Mouse (Mus musculus): ENCODE data around the gene Ubxn4.
"Not testable (repeated sequence)": the region's sequence is repeated elsewhere in the genome, so short reads cannot be mapped to it uniquely, and the experiment has no call there.

The Ubxn4 gene

DNA sequence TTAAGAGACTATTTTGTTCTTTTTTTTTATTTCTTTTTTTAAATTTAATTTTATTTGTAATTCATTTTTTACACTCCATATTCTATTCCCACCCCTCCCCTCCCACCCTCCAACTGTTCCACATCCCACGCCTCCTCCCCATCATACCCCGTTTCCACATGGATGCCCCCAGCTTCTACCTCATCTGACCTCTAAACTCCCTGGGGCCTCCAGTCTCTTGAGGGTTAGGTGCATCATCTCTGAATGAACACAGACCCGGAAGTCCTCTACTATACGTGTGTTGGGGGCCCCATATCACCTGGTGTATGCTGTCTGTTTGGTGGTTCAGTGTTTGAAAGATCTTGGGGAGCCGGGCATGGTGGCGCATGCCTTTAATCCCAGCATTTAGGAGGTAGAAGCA, 75.5 kb downstream of the Ubxn4 start:
- DNase-seq: not testable (repeated sequence)

DNA sequence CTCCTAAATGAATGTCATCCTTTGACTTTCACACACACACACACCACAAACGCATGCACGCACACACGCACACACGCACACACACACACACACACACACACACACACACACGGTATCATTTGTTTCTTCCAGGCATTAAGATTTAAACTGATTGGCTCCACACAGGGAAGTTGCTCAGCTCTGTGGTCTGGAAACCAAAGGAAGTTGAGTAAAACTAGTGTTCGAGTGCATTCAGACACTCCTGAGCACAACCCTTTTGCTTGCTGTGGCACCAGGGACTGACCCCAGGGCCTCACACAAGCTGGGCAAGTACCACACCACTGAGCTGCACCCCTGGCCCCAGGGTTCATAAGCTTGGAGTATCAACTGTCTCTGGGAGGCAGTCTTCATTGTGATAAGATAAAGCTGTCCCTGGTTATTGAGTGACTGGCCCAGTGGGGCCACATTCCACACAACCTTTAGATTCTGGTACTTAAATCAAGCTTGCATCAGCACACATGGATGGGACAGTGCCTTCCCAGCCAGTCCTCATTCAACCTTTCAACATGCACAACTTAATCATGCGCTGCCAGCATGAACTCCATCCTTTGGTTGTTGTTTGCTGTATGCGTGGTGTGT, 79.4 kb downstream of the Ubxn4 start:
- no peak for DNase-seq

DNA sequence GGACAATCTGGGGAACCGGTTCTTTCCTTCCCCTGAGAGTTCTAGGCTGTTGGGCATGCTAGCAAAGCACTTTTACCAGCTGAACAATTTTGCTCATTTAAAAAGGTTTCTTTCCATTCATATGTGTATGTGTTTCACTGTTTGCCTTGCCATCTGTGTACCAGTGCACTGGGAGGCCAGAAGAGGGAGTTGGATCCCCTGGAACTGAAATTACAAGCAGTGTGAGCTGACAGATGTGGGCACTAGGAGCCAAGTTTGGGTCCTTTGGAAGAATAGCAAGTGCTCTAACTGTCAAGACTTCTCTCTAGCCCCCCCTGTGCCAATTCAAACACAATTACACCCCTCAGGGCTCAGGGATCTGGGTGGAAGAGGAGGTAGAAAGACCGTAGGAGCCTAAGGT, 81.0 kb downstream of the Ubxn4 start:
- no peak for DNase-seq

DNA sequence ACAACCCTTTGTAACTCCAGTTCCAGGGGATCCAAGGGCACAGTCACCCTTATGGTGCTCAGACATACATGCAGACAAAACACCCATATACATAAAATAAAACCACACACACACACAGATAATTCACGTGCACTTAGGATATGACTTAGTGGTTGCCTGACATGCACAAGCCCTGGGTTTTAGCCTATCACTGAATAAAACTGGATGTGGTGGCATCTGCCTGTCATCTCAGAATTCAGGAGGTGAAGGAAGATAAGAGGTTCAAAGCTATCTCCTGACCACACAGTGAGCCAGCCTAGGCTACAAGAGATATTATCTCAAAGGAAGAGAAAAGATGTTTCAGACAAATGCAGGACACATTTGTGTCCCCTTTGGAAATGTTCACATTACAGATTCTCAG, 83.4 kb downstream of the Ubxn4 start:
- no peak for DNase-seq

DNA sequence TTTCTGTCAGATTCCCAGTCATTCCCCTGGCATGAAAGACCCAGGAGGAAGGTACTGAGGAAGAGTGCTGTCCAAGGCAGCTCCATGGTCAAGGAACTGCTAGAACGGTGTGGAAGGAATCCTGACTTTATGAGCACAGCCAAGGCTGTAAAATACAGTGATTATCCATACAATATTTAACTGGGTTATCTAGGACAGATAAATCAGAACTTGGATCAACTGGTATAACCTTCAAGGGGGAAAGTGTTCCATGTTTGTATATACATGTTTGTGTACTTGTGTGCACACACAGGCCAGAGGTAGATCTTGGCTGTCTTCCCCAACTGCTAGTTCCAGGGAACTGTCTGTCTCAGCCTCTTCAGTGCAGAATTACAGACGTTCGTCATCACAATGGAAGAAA, 84.5 kb downstream of the Ubxn4 start, which contains the start of gene Lct:
Lct (minus strand) TSS at position 101 of the 400 bp plus-strand sequence.
- no peak for DNase-seq
